Mouse (Mus musculus) heart, postnatal 0 days (tissue): ENCODE measurements around the gene Tbcel.

Experiments used
- CTCF ChIP-seq: IDR thresholded peaks from 2 replicates; pipeline ENCODE4 v1.5.1; 2016; ENCODE audit warnings: antibody characterized with exemption, control low read depth, low read depth
- EP300 ChIP-seq: IDR thresholded peaks from 2 replicates; pipeline ENCODE4 v1.6.1; 2016; ENCODE audit warnings: antibody characterized with exemption, low read depth

- TF ChIP-seq EP300 (no peak), CTCF (no peak)
Observed at GRCm38 (mm10) chr9:42476166-42476565, 31.4 kb downstream of the Tbcel start.
